Mouse (Mus musculus): Measurements from ENCODE around the gene Ttc28.

DNA sequence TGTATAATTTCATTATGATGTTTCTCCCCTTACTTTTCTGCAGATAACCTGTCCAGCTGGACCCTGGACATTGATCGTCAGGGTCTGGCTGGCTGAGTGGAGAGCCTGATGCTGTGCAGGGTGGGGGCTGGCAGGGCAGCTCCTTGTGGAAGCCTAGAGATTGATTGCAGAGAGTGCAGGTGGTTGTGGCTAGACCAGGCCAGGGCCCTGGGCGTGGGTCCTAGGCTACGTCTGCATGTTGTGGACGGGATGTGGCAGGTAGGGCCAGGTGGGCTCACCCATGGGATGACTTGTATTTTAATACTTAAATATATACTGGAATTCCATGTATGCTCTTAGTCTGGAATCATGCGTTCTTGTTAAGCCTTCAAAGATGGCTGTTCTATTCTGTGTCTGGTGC, 201.0 kb downstream of the Ttc28 start:
- TF ChIP-seq USF1 (IDR thresholded peaks at IDR 0.05; ENCODE audit: low read depth) (no peak), CTCF (IDR thresholded peaks at IDR 0.05; ENCODE audit: control insufficient read depth, insufficient read depth, insufficient read length) (no peak), FOSL1 (IDR thresholded peaks at IDR 0.05; ENCODE audit: insufficient read depth, low read length, poor library complexity, severe bottlenecking) (no peak), MAX (IDR thresholded peaks at IDR 0.05) (no peak), CEBPB (IDR thresholded peaks at IDR 0.05; ENCODE audit: low read depth) (no peak), MYOD1 (IDR thresholded peaks at IDR 0.05; ENCODE audit: control insufficient read depth, insufficient read length, low read depth) (no peak), MYOG (IDR thresholded peaks at IDR 0.05; ENCODE audit: control insufficient read depth, extremely low read depth, insufficient read length) (no peak)
